Mouse (Mus musculus): ENCODE measurements around the gene Atp12a.

Gene Atp12a

DNA sequence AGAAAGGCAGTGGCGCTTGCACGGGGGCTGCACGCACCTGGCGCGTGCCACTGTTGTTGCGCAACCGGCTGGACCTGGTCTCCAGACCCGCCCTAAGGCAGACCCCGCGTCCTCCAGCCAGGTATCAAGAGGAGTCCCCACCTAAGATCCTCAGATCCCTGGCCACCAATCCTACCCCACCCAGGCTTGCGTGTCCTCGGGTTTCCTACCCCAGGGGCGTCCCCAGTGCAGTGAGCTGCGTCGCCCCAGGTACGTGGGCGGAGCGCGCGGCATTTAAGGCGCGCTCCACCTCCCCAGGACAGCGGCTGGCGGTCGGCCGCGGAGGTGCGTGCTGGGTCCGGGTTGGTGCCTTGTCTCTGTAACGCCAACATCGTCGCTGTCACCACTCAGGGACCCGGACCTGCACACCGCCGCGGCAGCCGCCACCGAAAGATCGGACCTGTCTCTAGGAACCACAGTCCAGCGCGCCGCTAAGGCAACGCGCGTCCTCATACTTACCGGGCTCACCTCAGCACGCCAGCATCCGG lies at the start of gene Atp12a:
TSS of gene Atp12a (plus strand) at position 358 of the 527 bp plus-strand sequence.
- peak in 1 of 2 experiments; percentile 29 for DNase-seq

DNA sequence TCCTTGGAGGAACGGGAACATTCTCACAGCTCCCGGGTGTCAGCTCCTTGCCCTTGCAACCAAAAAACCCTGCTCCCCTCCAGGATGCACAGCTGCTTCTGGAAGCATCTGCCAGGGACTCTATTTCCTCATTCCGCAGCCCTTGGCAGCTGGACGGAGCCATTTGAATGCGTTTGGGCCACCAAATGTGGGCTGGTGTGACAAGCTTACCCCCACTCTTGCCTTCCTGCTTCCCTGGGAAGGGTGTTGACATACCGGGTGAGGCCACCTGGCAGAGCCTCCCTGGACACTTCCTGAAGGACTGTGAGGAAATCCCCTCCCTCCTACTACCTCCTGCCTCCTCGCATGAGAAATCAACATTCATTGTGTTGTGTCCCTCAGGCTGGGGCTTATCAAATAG lies 49.3 kb upstream of the Atp12a start:
- peak in 1 of 2 experiments; percentile 9 for DNase-seq

DNA sequence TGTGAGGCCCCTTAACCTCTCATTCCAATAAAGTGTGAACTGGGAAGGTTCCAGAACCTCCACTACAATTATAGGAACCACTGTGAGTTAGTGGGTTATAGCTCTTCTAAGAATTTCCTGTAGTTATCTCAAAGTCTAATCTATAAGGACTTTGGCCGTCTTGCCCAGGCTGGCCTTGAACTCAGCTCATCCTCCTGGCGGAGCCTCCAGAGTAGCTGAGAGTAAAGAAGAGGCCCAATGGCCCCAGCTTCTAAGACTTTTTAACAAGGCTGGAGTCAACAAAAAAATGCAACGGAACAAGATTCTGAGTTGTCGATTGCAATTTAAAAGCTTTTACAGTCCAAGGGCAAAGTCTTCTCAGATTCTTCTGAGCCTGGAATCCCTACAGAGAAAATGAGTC lies 48.5 kb upstream of the Atp12a start:
- DNase-seq = no peak

DNA sequence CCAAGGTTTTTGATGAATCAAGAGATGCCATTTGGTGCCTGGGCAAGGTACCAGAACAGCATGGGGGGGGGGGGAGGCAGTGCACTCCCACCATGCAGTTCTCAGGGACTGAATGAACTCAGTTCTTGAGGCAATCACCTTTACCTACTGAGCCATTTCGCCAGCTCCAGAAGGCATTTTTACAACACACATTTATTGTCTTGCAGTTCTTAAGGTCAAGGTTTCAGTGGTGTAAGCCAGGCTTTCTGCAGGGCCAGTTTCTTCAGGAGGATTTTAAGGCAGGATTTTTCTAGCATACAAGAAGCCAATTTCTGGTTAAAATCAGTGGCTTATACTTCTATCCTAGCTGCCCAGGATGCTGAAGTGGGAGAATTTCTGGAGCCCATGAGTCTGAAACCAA lies 41.9 kb upstream of the Atp12a start:
- no peak for DNase-seq

DNA sequence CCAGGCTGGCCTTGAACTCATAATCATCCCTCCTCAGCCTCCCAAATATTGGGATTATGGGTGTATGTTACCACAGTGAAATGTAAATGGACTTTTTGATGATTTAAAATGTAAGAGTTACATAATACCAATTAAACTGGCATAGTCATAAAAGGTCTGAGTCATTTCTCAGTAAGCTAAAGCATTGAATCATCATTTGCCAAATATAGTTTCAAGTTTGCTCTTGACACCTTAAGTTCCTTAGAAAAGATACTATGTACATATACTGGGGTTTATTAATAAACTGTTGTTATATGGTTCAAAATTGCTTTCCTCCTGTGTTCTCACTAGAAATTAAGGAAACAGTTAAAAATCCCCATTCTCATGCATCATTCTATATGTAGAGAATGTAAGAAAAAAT lies 39.8 kb upstream of the Atp12a start:
- DNase-seq = no peak

DNA sequence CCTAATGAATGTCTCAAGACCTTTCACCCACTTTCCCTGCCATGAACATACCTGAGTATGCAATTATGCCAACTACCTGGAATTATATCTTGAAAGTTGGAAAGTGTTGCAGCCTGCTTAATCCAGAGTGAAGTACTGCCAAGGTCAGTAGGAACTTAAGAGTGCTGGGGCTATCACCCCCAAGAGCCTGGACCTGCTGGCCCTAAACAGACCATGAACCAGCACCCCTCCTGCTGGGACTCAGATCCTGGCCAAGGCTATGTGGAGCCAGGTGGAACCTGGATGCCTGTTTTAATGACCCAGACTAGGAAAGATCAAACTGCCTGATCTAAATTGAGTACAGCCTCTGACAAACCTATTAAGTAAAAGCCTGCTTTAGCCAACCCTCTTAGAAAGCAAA lies 31.2 kb upstream of the Atp12a start:
- peak in 1 of 2 experiments; percentile 58 for DNase-seq

DNA sequence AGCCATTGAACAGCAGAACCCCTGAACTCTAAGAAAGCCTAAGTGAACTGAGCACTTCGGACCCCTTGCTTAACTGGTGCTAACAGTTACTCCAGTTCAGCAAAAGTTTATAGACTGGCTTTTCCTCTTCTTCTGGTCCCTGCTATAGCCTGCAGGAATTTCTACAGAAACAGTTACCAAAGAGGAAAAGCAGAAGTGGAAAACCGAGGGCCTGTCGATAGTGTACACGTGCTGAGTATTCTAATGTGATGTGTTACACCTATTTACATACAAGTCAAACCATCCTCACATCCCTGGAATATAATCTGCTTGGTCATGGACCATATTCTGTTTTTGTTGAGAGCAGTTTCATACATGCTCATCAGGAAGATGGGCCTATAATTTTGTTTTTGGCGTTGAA lies 30.4 kb upstream of the Atp12a start:
- DNase-seq = no peak

DNA sequence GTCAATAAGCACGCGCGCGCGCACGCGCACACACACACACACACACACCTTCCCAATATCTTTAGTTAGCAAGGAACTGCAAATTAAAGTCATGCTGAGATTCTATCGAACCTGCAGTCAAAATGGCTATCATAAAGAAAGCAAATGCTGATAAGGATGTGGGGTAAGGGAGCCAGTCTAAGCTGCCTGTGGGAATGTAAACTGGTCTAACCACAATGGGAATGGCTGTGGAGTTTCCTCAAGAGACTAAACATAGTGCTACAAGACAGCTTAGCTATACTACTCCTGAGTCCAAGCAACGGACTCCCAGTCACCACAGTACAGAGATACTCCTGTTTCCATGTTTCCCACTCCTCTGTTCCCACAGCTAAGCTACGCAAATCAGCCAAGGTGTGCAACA lies 28.8 kb upstream of the Atp12a start:
- DNase-seq = no peak

DNA sequence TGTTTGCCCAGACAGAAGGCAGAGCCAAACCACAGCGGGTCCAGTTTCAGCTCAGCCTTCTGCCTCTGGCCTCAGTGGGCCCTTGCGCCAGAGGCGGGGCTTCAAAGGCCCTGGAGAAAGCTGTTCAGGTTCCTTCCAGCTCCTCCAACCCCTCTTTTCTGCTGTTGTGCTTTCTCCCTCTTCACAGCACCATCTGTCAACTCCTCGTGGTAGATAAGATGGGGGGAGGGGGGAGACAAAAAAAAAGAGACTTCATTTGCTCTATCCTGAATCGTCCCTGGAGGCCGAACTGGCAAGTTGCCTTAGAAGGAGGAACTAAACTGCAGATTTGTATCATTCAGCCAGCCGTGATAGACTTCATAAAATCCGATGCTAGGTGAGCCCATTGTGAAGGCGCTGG lies 27.8 kb upstream of the Atp12a start:
- no peak for DNase-seq

DNA sequence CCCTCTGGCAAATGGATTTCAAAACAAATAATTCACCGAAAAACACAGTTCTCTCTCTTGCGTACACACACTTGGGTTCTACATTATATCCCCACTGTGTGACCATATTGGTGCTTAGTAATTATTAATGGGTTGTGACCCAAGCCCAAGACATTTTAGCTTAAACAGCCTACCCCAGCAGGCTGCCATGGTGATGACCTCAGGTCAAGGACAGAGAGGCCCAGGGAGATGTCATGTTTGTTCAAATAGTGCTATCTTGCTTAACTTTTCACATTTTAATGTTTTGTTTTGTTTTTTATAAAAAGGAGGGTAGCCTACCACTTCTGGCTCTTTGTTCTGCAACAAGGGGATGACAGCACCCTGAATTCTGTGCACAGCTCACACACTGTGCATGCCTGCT lies 27.2 kb upstream of the Atp12a start:
- DNase-seq = no peak

DNA sequence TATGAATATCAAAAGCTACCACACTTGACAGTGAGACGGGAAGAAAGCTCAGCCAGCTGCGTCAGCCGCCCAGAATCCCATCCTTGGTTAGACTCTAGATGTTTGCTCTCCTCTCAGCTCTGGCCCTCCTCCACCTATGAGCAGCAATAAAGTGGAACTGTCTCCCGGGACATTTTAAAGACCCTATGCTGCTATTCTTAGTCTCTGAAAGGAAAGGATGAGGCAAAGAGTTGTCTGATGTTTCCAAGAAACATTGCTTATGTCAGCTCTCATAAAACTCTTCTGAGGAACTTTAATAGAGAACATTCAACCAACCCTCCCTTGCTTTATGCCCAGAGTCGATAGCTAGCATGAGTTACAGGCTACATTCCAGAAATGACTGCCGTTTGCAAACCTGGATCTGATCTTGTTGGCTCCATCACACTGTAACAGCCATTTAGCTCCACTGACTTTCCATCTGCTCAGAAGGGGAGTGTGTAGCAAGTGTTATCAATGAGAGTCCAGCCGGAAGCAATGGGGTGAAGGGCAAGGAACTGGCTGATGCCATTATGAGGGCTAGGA lies 25.9 kb upstream of the Atp12a start:
- no peak for DNase-seq

DNA sequence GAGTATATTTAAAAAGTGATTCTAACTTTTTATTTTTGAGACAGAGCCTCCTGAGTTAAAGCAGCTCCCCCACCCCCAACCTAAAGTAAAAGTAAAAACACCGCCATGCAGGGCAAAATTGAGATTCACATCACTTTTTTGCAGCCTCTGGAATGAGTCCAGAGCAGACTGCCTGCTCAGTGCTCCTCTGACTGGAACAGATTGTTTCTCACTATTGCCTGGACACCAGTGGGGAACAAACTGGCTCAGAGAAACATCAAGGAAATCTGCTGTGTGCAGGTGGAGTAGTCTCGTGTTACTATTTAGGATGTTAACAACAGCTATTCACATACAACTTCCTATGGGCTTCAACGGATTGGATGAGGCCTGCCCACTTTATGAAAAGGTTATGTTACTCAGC lies 16.2 kb upstream of the Atp12a start:
- DNase-seq = no peak

DNA sequence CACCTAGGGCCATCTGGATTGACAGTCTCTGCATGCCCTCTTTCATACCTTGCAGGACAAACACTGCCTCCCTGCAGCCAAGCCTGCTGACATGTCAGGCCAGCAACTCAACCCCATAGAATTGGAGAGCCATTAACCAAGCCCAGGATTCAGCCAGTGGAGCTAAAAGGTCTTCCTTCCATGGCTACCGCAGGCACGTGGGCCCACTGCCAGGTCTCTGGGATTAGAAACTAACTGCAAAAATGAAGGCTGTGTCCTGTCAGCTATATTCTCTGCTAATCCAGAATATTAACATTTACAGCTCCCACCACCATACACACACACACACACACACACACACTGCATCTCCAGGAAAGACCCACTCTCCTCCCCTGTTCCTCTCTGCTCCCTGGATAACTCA lies 15.3 kb upstream of the Atp12a start:
- peak in 1 of 2 experiments; percentile 38 for DNase-seq

DNA sequence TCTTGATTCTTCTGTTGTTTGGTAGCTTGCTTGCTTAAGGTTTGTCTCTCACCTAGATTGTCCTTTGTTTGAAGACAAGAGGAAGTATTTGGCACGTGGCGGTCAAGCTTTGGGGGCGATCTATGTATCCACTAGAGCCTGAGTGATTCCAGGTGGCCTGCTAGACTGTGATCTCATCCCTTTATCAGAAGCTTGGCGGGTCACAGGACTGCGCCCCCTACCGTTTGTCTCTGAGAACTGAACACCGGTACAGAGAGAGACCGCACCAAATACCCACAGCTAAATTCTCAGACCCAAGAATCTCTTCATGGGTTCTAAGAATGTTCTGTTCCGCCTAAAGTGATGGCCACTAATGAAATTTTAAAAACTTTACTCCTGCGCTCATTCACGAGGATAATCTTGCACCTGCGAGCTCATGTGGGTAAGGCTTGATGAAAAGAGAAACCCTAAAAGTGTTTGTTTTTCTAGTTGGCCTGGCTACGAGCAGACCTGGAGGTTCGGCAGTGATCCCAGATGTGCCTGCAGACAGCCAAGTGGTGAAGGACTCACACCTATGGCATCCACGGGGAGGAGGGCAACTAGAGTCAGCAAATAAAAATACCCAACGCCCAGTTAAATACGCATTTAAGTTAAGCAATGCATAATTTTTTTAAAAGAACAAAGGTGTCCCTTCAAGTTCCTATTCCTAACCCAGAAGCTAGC lies 12.8 kb upstream of the Atp12a start:
- peak in 1 of 2 experiments; percentile 62 for DNase-seq

DNA sequence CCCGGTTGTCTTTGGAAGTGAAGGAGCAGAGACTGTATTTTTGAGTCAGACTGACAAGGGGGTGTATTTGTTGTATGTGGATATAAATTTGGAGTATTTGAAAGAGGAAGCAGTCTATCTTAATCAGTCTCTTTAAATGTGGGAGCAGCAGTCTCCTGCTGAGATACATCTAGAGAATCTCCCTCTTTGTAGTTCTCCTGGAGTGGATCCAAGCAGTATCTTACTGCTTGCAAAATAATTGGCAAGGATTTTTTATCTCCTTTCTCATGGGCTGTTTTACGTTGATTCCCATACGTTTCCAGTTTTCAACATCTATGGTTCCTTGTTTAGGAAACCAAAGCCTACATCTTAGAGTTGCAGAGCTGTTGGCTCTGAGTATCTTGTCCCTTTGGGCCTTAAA lies 10.1 kb upstream of the Atp12a start:
- DNase-seq = no peak

DNA sequence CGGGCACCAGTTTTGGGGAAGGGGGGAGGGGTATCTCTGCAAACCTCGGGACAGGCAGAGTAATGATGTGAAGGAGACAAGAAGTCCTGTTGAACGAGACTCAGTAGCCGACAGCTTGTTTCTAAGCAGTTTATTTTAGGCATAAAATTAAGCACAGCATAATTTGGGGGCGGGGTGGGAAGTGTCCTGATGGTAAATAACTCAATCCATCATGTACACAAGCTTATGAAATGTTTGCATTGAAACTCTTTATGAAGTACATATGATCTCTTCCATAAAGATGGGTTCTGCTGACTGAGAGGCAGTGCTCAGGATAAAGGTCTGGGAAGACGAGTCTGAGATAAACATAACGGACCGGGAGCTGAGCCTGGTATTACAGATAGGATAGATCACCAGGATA lies 9.5 kb upstream of the Atp12a start:
- DNase-seq = no peak

DNA sequence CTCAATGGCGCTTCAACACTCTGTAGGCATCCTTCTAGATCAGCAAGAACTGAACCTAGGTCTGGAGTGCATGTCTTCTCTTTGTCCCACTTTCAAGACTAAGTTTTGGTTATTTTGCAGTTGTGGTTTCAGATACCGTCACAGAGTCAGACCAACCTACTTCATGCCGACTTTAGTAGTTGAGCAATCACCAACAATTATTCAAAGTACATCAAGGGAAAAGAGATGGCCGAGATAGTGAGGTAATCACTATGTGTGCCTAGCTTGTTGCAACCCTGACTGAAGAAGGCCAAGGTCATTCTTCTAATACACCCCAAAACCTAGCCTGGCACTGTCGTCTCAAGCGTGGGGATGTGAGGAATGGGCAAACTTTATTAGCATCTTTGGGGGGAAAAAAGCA lies 8.7 kb upstream of the Atp12a start:
- DNase-seq = no peak

DNA sequence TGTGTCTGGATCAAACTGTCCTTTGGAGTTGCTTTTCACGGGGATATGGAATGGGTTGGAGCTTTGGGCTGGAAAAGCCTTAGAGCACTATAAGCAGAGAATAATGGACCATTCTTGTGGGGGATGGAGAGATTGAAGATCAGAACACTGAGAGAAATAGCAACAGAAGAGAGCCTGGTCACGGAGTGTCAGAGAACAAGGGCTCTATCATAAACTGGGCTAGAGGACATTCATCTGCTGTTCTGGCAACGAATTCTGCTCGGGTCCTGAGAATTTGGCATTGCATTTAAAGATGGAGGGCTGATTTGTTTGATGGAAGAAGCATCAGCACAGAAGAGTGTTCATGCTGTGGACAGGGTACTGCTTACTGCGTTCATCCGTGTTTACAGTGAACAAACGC lies 6.4 kb upstream of the Atp12a start:
- DNase-seq = no peak

DNA sequence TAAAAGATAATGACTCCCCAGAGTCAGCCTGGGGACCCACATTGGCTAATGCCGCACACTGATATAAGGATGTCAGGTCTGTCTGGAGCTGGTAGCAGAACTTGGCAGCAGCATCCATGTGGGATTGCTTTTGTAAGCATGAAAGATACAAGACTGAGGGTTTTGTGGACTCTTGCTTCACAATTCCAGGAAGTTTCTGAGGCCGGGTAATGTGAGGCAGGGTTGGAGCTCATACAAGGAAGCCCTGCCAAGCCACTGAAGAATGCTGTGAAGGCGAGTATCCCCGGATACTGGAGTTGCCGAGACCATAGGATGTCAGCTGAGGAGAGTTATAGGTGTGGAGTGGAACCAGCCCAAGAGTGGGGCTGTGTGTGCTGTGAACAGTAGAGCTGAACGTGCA lies 5.7 kb upstream of the Atp12a start:
- no peak for DNase-seq

DNA sequence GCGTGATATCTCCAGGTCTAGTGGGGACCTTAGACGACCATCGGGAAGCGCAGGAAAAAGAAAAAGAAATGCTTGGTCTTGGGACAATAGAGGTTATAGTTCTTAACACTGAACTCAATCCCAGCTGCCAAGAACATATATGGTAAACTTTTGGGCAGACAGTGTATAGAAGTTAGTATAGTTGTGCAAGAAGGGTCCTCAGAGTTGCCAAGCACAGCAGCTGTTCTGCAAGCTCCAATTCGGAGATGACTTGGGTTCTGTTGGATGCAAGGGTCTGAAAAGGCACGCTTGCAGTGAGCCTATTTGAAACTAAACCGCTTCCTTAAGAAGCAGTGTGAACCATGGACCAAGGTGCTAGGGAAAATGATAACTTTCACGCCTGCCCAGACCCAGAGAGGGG lies 424 bp downstream of the Atp12a start:
- DNase-seq = no peak

DNA sequence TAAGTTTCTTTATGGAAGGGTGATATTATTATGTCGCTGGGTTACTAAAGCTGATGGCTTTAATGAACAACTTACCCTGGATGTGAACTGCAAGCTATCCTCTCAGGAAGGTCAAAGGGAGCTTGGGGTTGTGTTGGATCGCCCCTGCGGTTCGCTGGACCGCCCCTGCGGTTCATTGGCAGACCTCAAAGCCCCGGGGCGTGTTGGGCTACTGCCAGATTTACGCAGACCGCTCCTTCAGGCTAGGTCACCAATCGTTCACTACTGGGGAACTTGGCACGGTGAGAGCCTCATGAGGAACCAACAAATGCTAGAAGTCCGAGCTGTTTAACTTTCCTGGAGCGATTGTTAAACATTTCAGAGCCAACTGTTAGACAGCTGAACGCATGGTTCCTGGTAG lies 1.8 kb downstream of the Atp12a start:
- DNase-seq = peak; percentile 71 to 80

DNA sequence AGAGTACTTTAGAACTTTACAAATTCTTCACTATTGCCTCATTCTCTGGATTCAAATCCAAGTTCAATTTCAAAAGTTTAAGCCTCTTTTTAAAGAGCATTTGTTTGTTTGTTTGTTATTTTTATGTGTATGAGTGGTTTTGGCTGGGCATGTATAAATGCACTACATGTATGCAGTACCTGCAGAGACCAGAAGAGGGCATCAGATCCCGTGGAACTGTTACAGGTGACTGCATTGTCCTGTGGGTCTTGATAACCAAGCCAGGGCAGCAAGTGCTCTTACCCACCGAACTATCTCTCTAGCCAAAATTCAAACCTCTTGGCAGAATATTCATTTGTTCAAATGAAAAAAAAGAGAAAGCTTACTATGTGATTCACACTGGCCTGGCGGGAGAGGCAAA lies 4.0 kb downstream of the Atp12a start:
- peak in 1 of 2 experiments; percentile 56 for DNase-seq

DNA sequence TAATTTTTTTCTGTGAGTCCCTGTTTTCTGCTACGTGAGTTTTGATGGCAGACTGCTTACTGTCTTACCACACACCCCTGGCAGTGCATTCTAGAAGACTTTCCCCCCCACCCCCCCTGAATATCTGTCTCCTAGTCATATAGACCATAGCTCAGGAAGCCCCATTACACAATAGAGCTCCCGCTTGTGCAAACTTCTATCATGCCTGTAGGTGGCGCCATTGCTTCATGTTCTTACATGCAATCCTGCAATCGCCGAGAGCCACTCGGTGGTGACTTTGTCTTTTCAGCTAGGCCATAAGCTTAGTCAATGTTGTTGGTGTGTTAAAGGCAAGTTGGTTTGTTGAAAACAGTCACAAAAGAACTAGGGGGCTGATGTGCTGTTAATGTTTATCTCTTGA lies 10.9 kb downstream of the Atp12a start:
- peak; percentile 80 to 88 for DNase-seq

DNA sequence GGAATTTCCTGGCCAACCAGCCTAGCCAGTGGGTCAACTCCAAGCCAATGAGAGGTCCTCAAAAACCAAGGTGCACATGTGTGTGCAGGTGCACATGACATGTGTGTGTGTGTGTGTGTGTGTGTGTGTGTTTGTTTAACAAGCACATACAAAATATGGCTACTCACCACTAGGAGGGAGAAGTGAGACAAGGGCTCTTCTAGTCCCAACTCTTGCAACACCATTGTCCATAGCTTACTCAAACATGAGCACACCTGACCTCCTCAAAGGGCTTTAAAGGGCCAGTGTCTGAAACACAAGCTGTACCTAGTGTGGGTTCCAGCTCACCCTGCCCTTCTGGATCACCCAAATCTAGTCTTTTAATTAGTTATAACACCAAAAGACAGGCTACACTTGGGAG lies 12.9 kb downstream of the Atp12a start:
- DNase-seq = no peak

DNA sequence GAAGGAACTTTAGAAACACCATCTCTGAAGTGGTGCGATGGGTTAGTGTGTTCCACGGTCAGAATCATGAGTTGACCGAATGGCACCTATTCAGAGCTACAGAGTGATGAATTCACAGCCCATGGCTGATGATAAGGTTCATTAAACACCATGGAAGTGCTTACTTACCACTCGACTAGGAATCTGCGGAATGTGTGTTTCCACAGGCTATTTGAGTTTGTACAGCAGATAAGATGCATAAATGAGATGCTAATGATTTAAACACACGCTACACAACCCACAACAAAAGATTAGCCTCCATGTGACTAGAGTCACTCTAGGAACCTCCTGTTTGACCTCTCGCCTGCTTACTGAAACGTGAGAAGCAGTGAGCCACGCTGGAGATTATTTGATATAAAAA lies 14.5 kb downstream of the Atp12a start:
- DNase-seq = peak in 1 of 2 experiments; percentile 24
